In genomic region chr7:110277734-110278245, GRCm38 (mm10) we compare ENCODE assay signal across 19 mouse cellular contexts. TPM values are rescaled to one million over a fixed set of nuclear protein-coding genes. Genes with fewer than 3 reads are reported as not detected.
A peak's percentile ranks its signal among the peaks of the same experiment; 100 is the strongest.
DNase-seq lines count a peak whose midpoint lies in the region; ATAC-seq lines count a peak whose summit lies in the region.
"Had no signal": no experiment of that assay in that cellular context is flagged by ENCODE, and none has a peak within 500 bp of the region (broad histone marks: within the 10 kb centered on the region; RNA-seq: fewer than 3 reads in every experiment).

No protein-coding gene starts in this region.

- DNase-seq in adrenal gland, postnatal 10 days, result peak; percentile 40
- no peak for DNase-seq in adrenal gland, adult 8-10 months
- DNase-seq in kidney, postnatal 25 days, result peak; percentile 33 to 51
- no peak for DNase-seq in kidney, postnatal 10 days
- DNase-seq in adrenal gland, postnatal 14 days, result peak; percentile 41
- no peak for DNase-seq in liver
- no peak for DNase-seq in right cerebral cortex, postnatal 36 days (ENCODE audit: low spot score in 2 of 2)
- DNase-seq: B cell, adult 2 months; cerebellum, adult 8-10 months; heart, adult 2 months; kidney, postnatal 4 days; layer of hippocampus, postnatal 36 days; lung, embryonic 14.5 days; lung, postnatal 14 days; thymus, postnatal 25 days had no signal

- ATAC-seq in neutrophil, adult 5-6 weeks (ENCODE audit: extremely low read depth, insufficient number of reproducible peaks, low FRiP score, poor library complexity, severe bottlenecking), result 0 out of 2 replicates have a peak, but pooled peaks have one; percentile 7
- ATAC-seq: forebrain, embryonic 16.5 days; intestine, postnatal 0 days; midbrain, embryonic 15.5 days had no signal

RNA-seq across cellular contexts. Expression of gene Swap70, which starts 56.3 kb away (rescaled TPM):
- total RNA-seq in adrenal gland, postnatal 10 days (2021), result 10 to 100 TPM; 18.6 to 26.3 TPM
- total RNA-seq in adrenal gland, adult 8-10 months (2022), result 10 to 100 TPM; 16.0 to 28.7 (median 21.2) TPM
- 17.2 and 28.1 TPM in 2 replicates for total RNA-seq in adrenal gland, postnatal 14 days (2021)
- total RNA-seq in neutrophil, adult 5-6 weeks (2017), result 343 and 346 TPM in 2 replicates

Comparison
In these comparisons a context has a peak if more than half of its experiments do, and no peak if none do; other contexts are left out.
1. DNase-seq: peak in adrenal gland, postnatal 10 days (single experiment), kidney, postnatal 25 days (2 of 2) and adrenal gland, postnatal 14 days (single experiment); none in adrenal gland, adult 8-10 months (single experiment), kidney, postnatal 10 days (single experiment), liver (single experiment) and right cerebral cortex, postnatal 36 days (0 of 2).
2. RNA of gene Swap70, which starts 56.3 kb away (total RNA-seq): 343 to 346 TPM in neutrophil, adult 5-6 weeks; 18.6 to 26.3 TPM in adrenal gland, postnatal 10 days, 16.0 to 28.7 TPM in adrenal gland, adult 8-10 months and 17.2 to 28.1 TPM in adrenal gland, postnatal 14 days; every median in the first group is over 10 times any median in the second.